ENCODE assay signal across 9 mouse cellular contexts in the genomic region with DNA sequence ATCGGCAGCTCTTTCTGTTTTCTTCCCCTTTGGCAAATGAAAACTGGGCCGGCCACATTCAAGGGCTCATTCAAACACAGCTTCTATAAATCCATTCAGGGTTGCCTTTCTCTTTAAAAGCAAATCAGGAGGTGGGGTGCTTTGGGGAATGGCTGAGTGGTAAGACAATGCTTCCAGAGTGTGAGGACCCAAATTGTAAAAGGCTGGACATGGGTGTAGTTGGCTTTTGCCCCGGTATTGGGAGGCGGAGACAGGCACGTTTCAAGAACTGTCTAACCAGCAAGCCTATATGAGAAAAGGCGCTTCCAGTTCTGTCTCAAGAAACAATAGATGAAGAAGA.
DNase-seq lines count a peak whose midpoint lies in the region; ATAC-seq lines count a peak whose summit lies in the region.
"Had no signal": no experiment of that assay in that cellular context is flagged by ENCODE, and none has a peak within 500 bp of the region (broad histone marks: within the 10 kb centered on the region; RNA-seq: fewer than 3 reads in every experiment).

No protein-coding gene starts in this region.

- 37% methylated on average over 6 of the region's 6 CpGs for WGBS in embryonic facial prominence, embryonic 14.5 days
- WGBS in hindbrain, embryonic 14.5 days = 18% methylated on average over 6 of the region's 6 CpGs
- WGBS in midbrain, embryonic 13.5 days = 29% methylated on average over 6 of the region's 6 CpGs

- H3K27me3 ChIP-seq in embryonic facial prominence, embryonic 14.5 days (replicated peaks; ENCODE audit: control insufficient read depth, insufficient read depth, low read length) = no peaks in the 10 kb centered on the region; the same call in 1 of the 2 replicates
- no peaks in the 10 kb centered on the region for H3K27me3 ChIP-seq in hindbrain, embryonic 14.5 days (ENCODE audit: control insufficient read depth, insufficient read depth, low read length)
- 0 out of 2 replicates have a peak, but pooled peaks cover 6% of the 10 kb centered on the region for H3K27me3 ChIP-seq in midbrain, embryonic 13.5 days

- 0 out of 2 replicates have a peak, but pooled peaks cover 5% of the 10 kb centered on the region for H3K4me1 ChIP-seq in embryonic facial prominence, embryonic 14.5 days (ENCODE audit: control insufficient read depth, insufficient read depth, low read length)
- H3K4me1 ChIP-seq in hindbrain, embryonic 14.5 days (replicated peaks; ENCODE audit: control insufficient read depth, insufficient read depth, low read length) = peaks cover 14% of the 10 kb centered on the region; the same call in 1 of the 2 replicates
- peaks cover 24% of the 10 kb centered on the region for H3K4me1 ChIP-seq in midbrain, embryonic 13.5 days (replicated peaks)

- H3K36me3 ChIP-seq in embryonic facial prominence, embryonic 14.5 days (ENCODE audit: control insufficient read depth, insufficient read depth, low read length) = no peaks in the 10 kb centered on the region
- no peaks in the 10 kb centered on the region for H3K36me3 ChIP-seq in hindbrain, embryonic 14.5 days (replicated peaks; ENCODE audit: control insufficient read depth, insufficient read depth)
- H3K36me3 ChIP-seq in midbrain, embryonic 13.5 days = no peaks in the 10 kb centered on the region

- H3K9me3 ChIP-seq in embryonic facial prominence, embryonic 14.5 days (ENCODE audit: control insufficient read depth, low read length) = no peaks in the 10 kb centered on the region
- H3K9me3 ChIP-seq in hindbrain, embryonic 14.5 days (ENCODE audit: control insufficient read depth, low read length) = no peaks in the 10 kb centered on the region
- no peaks in the 10 kb centered on the region for H3K9me3 ChIP-seq in midbrain, embryonic 13.5 days

- H3K27ac ChIP-seq in embryonic facial prominence, embryonic 14.5 days (replicated peaks; ENCODE audit: low read depth, low read length) = 0 out of 2 replicates have a peak overlapping the region, but pooled peaks have one; percentile 0
- H3K27ac ChIP-seq in hindbrain, embryonic 14.5 days = peak overlapping the region; percentile 80
- H3K27ac ChIP-seq in midbrain, embryonic 13.5 days = peak overlapping the region; percentile 87

- peak; percentile 3 for DNase-seq in layer of hippocampus, adult 11-12 months (ENCODE audit: low spot score)
- no peak for DNase-seq in layer of hippocampus, postnatal 25 days (ENCODE audit: extremely low spot score in 1 of 2, low spot score in 1 of 2)
- DNase-seq in embryonic facial prominence, embryonic 14.5 days (ENCODE audit: low spot score) = no peak
- peak; percentile 28 for DNase-seq in hindbrain, embryonic 14.5 days (ENCODE audit: low spot score)
- DNase-seq in urinary bladder, adult 2 months (ENCODE audit: low spot score) = no peak
- no peak for DNase-seq in spleen, postnatal 14 days (ENCODE audit: low spot score in 2 of 2)
- no peak for DNase-seq in right cerebral cortex, adult 18-20 months

- H3K4me3 ChIP-seq in embryonic facial prominence, embryonic 14.5 days (ENCODE audit: low read depth, low read length) = no peak overlapping the region
- H3K4me3 ChIP-seq in hindbrain, embryonic 14.5 days (replicated peaks; ENCODE audit: low read length) = no peak overlapping the region
- H3K4me3 ChIP-seq in midbrain, embryonic 13.5 days (replicated peaks) = peak overlapping the region; percentile 15; the same call in 1 of the 2 replicates
- H3K4me3 ChIP-seq: erythroblast, embryonic 14.5 days had no signal

- peak overlapping the region; percentile 58 for H3K4me2 ChIP-seq in embryonic facial prominence, embryonic 14.5 days (ENCODE audit: low read depth, low read length)
- peak overlapping the region; percentile 46 for H3K4me2 ChIP-seq in hindbrain, embryonic 14.5 days (replicated peaks)
- H3K4me2 ChIP-seq in midbrain, embryonic 13.5 days (replicated peaks) = peak overlapping the region; percentile 51

- H3K9ac ChIP-seq in embryonic facial prominence, embryonic 14.5 days (ENCODE audit: low read depth, low read length) = no peak overlapping the region
- H3K9ac ChIP-seq in hindbrain, embryonic 14.5 days = 0 out of 2 replicates have a peak overlapping the region, but pooled peaks have one; percentile 3
- no peak overlapping the region for H3K9ac ChIP-seq in midbrain, embryonic 13.5 days (replicated peaks)

- ATAC-seq in embryonic facial prominence, embryonic 14.5 days (ENCODE audit: low read depth) = no peak
- peak; percentile 61 for ATAC-seq in hindbrain, embryonic 14.5 days (ENCODE audit: low FRiP score)
- no peak; the same call in 1 of the 2 replicates for ATAC-seq in midbrain, embryonic 13.5 days

Comparison
In these comparisons a context has a peak if more than half of its experiments do, and no peak if none do; other contexts are left out.
1. DNase-seq: peak in layer of hippocampus, adult 11-12 months (single experiment) and hindbrain, embryonic 14.5 days (single experiment); none in layer of hippocampus, postnatal 25 days (0 of 2), embryonic facial prominence, embryonic 14.5 days (single experiment), urinary bladder, adult 2 months (single experiment), spleen, postnatal 14 days (0 of 2) and right cerebral cortex, adult 18-20 months (single experiment).
2. H3K27ac ChIP-seq: peak in every context shown above with its lines; median percentile 87 in midbrain, embryonic 13.5 days; 80 in hindbrain, embryonic 14.5 days; 0 in embryonic facial prominence, embryonic 14.5 days.
3. Peak in every context shown above with its lines, with median percentiles within 50 percentile points of each other: H3K4me2 ChIP-seq.